Mouse (Mus musculus): Measurements from ENCODE around the gene Slc22a20. TPM values are rescaled to one million over a fixed set of nuclear protein-coding genes. Genes with fewer than 3 reads are reported as not detected.

The Slc22a20 gene
- polyA plus RNA-seq, 1 experiment from 2014 or later, result not detected

DNA sequence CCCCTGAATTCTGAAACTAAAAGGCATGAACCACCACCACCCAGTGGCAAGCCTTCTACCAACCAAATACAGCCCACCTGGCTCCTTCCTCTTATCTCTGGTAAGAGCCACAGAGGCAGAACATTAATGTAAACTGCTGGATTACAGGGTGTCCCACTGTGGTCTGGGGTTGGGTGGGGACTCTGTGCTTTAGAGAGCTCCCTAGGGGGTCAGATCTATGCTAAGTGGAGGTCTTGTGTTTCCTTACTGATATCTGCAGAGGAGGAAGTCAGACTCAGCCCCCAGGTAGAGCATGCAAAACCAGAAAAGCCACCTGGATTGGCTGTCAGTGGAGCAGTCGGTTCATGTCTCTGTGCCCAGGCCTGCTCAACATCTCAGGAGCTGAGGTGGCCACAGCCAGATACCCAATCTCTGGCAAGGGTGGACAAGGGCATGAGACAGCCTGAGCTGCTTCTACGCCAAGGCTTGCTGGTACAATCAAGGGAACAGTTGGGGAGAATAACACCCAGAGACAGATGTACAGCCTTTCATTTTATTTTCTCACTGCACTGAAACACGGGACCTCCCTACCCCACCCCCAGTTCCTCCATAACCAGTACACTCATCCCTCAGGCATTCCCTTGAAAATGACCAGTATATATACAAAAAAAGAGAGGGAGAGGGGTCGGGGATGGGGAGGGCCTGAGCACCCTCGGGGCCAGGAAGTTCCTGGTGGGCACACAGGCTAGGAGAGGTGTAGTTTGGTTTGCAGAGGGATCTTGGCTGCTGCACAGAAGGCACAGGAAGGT is 2.3 kb upstream of the Slc22a20 start:
- WGBS, result 56% methylated on average over 5 of the region's 5 CpGs
- peak overlapping the region; percentile 30; the same call in 1 of the 2 replicates for H3K4me3 ChIP-seq
- no peak for DNase-seq (ENCODE audit: low spot score)
- no peaks in the 10 kb centered on the region for H3K36me3 ChIP-seq (replicated peaks)
- H3K9me3 ChIP-seq, result no peaks in the 10 kb centered on the region
- peak overlapping the region; percentile 78 for H3K27ac ChIP-seq (replicated peaks)
- no peaks in the 10 kb centered on the region for H3K27me3 ChIP-seq (replicated peaks; ENCODE audit: low read depth, poor library complexity, severe bottlenecking)
- H3K4me1 ChIP-seq, result peaks cover 29% of the 10 kb centered on the region

DNA sequence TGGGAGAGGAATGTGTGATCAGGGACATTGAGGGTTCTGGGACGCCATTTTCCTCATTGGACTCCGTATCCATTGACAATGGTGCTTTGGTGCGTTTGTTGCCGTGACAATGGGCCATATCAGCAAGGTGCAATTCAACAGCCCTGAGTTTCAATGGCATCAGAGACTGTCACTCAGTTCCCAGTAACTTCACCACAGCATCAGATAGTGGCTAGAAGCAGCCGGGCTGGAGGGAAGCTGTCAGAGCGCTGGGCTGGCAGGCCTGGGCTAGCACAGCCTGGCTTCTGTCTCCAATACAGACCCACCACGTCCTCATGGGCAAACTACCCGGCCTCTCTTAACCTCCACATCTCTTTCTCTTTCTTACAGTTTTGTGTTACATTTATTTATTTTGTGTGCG is 5.5 kb downstream of the Slc22a20 start:
- Histone ChIP-seq H3K27ac (replicated peaks) (no peak overlapping the region), H3K27me3 (replicated peaks; ENCODE audit: low read depth, poor library complexity, severe bottlenecking) (no peaks in the 10 kb centered on the region), H3K36me3 (replicated peaks) (no peaks in the 10 kb centered on the region), H3K4me1 (peaks cover 5% of the 10 kb centered on the region), H3K9me3 (no peaks in the 10 kb centered on the region), H3K4me3 (no peak overlapping the region)
- no peak for DNase-seq (ENCODE audit: low spot score)
- WGBS, result 85% methylated on average over 9 of the region's 9 CpGs

DNA sequence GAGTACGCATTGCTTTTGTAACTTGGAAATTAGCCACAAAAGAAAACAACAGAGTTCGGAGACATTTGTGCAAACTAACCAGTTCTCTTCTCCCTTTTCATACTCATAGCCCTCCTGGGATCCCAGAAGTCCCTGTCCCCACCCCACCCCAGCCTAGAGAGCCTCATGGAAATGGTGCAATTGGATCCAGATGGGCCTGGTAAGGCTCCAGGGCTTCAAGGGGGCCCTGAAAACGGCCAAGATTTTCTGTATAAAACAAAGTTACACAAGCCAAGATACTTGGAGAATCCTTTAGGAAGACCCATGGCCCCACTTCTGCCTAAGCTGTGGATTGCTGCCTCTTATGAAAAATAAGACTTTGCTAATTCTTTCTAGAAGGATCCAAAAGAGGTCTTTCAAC is 8.2 kb downstream of the Slc22a20 start:
- WGBS, result 67% methylated on average over 3 of the region's 3 CpGs
- Histone ChIP-seq H3K27ac (replicated peaks) (peak overlapping the region; percentile 35; the same call in 1 of the 2 replicates), H3K4me1 (peaks cover 5% of the 10 kb centered on the region; the same call in 1 of the 2 replicates)

DNA sequence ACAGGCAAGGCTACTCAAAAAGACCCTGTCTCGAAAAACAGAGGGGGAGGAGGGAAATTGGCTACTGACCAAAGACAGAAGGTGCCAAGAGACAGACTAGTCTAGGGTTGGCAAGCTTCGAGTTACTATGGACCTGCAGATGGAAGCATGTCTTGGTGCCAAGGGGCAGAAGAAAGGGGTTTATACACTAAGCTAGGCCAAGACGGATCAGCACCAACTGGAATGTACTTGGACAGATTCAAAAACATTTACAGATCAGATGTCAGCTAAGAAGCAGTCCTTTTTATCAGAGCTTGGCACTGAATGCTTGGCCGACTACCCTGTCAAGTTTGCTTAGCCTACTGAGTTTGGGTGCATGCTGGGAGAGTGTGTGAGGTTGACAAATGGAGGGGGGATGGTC is 10.3 kb downstream of the Slc22a20 start:
- H3K27ac ChIP-seq (replicated peaks), result no peak overlapping the region
- no peak overlapping the region for H3K4me3 ChIP-seq
- 83% methylated on average over 4 of the region's 4 CpGs for WGBS
- no peak for DNase-seq (ENCODE audit: low spot score)
- peaks cover 5% of the 10 kb centered on the region; the same call in 1 of the 2 replicates for H3K4me1 ChIP-seq
- H3K27me3 ChIP-seq (replicated peaks; ENCODE audit: low read depth, poor library complexity, severe bottlenecking), result no peaks in the 10 kb centered on the region
- H3K36me3 ChIP-seq (replicated peaks), result no peaks in the 10 kb centered on the region
- H3K9me3 ChIP-seq, result no peaks in the 10 kb centered on the region

More for the DNA sequence above, 8.2 kb downstream of the Slc22a20 start:
- H3K4me3 ChIP-seq, result no peak overlapping the region
- no peak for DNase-seq (ENCODE audit: low spot score)
- H3K36me3 ChIP-seq (replicated peaks), result no peaks in the 10 kb centered on the region
- H3K27me3 ChIP-seq (replicated peaks; ENCODE audit: low read depth, poor library complexity, severe bottlenecking), result no peaks in the 10 kb centered on the region
- no peaks in the 10 kb centered on the region for H3K9me3 ChIP-seq

DNA sequence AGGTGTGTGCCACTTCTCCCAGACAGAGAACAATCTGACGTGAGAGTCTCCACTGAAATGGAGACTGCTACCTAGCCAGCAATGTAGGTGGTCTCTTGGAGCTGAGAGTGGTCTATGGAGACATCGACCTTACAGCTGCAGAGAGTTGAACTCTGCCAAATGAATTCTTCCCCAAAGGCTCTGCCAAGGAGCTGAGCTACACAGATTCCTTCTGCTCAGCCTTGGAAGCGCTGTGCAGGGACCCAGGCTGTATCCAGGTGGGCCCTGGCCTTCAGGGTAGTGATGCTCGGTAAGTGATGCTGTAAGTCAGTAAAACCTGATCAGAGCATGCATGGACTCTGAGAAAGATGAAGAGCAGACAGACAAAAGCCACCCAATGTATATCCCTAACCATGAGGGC is 10.8 kb downstream of the Slc22a20 start:
- no peak for DNase-seq (ENCODE audit: low spot score)
- WGBS, result 80% methylated on average over 4 of the region's 4 CpGs
- Histone ChIP-seq H3K27ac (replicated peaks) (no peak overlapping the region), H3K4me1 (peaks cover 5% of the 10 kb centered on the region; the same call in 1 of the 2 replicates), H3K9me3 (no peaks in the 10 kb centered on the region), H3K27me3 (replicated peaks; ENCODE audit: low read depth, poor library complexity, severe bottlenecking) (no peaks in the 10 kb centered on the region), H3K36me3 (replicated peaks) (no peaks in the 10 kb centered on the region), H3K4me3 (no peak overlapping the region)

DNA sequence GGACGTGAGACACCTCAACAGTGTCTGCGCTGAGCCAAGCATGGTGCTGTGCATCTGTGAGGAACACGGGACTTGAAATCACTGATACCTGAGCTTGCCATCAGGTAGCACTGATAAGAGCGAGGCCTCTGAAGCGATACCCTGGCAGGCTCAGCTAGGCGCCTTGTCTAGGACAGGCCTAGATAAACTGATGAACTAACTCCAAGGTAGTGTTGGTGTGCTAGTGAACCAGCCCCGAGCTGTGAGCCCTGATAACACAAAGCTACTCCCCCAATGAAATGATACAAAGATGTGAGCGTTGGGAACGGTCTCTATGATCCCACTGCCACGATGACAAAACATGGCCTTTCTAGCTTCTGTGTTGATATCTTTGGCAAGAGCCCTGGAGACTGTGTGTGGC is 18.3 kb downstream of the Slc22a20 start:
- no peak overlapping the region for H3K4me3 ChIP-seq
- WGBS, result 87% methylated on average over 10 of the region's 10 CpGs

DNA sequence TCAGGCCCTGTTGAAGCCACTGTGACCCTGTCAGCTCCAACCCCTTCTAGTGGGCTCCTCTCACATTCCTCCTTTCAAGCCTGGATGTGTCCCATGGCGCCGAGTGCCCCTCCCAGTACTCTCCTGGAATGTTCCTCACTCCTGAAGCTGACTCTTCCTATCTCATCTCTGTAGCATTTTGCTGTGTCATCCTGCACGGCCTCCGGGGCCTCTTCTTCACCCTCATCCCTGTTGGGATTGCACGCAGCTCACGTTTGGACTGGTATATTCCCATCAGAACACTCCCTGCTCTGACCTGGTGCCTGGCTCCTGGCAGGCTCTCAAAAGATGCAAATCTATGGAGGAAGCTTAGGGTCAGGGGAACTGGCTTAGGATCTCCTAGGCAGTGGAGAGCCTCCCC is 19.2 kb downstream of the Slc22a20 start:
- Histone ChIP-seq H3K27me3 (replicated peaks; ENCODE audit: low read depth, poor library complexity, severe bottlenecking) (no peaks in the 10 kb centered on the region), H3K4me3 (peak overlapping the region; percentile 11; the same call in 1 of the 2 replicates), H3K36me3 (replicated peaks) (peaks cover under 1% of the 10 kb centered on the region), H3K9me3 (no peaks in the 10 kb centered on the region), H3K4me1 (peaks cover 30% of the 10 kb centered on the region), H3K27ac (replicated peaks) (peak overlapping the region; percentile 40)
- no peak for DNase-seq (ENCODE audit: low spot score)
- 74% methylated on average over 6 of the region's 6 CpGs for WGBS

More for the DNA sequence above, 18.3 kb downstream of the Slc22a20 start:
- H3K4me1 ChIP-seq, result peaks cover 25% of the 10 kb centered on the region
- no peak for DNase-seq (ENCODE audit: low spot score)
- H3K27me3 ChIP-seq (replicated peaks; ENCODE audit: low read depth, poor library complexity, severe bottlenecking), result no peaks in the 10 kb centered on the region
- H3K27ac ChIP-seq (replicated peaks), result no peak overlapping the region
- no peaks in the 10 kb centered on the region for H3K36me3 ChIP-seq (replicated peaks)
- H3K9me3 ChIP-seq, result no peaks in the 10 kb centered on the region

DNA sequence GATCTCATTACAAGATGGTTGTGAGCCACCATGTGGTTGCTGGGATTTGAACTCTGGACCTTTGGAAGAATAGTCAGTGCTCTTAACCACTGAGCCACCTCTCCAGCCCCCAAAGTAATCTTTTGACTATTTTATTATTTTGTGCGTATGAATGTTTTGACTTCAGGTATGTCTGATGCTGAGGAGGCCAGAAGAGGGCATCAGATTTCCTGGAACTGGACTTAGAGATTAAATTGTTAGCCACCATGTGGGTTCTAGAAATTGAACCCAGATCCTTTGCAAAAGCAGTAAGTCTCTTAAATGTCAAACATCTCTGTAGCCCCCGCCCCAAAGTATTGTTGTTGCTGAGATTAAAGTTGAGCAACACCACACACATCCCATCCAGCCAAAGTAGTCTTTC is 20.0 kb downstream of the Slc22a20 start:
- no peak for DNase-seq (ENCODE audit: low spot score)

DNA sequence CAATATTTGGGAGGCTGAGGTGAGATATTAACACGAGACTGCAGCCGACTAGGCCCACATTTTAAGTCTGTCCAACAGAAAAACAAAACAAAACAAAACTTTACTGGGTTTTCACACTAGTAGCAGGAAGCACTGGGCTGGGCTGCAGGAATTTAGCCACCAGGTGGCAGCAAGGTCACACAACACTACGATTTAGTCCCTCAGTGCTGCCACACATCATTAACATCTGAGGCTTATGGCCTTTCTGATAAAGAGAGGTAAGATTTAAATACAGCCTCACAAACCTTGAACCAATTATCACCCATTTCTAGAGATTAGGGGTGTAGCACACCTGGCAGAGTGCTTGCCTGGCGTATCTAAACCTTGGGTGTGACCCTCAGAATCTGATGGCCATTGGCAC is 20.7 kb downstream of the Slc22a20 start:
- H3K9me3 ChIP-seq, result no peaks in the 10 kb centered on the region
- H3K4me3 ChIP-seq, result peak overlapping the region; percentile 84; the same call in 1 of the 2 replicates
- WGBS, result 10% methylated on average over 4 of the region's 4 CpGs
- peaks cover 39% of the 10 kb centered on the region for H3K4me1 ChIP-seq
- no peak overlapping the region; the same call in 1 of the 2 replicates for H3K27ac ChIP-seq (replicated peaks)
- H3K36me3 ChIP-seq (replicated peaks), result peaks cover 16% of the 10 kb centered on the region
- peak; percentile 80 for DNase-seq (ENCODE audit: low spot score)
- H3K27me3 ChIP-seq (replicated peaks; ENCODE audit: low read depth, poor library complexity, severe bottlenecking), result no peaks in the 10 kb centered on the region

More for the DNA sequence above, 20.0 kb downstream of the Slc22a20 start:
- no peak overlapping the region for H3K27ac ChIP-seq (replicated peaks)
- no peaks in the 10 kb centered on the region for H3K27me3 ChIP-seq (replicated peaks; ENCODE audit: low read depth, poor library complexity, severe bottlenecking)
- H3K36me3 ChIP-seq (replicated peaks), result peaks cover 10% of the 10 kb centered on the region
- no peaks in the 10 kb centered on the region for H3K9me3 ChIP-seq
- H3K4me3 ChIP-seq, result no peak overlapping the region
- WGBS, result 86% methylated on average over 2 of the region's 2 CpGs
- H3K4me1 ChIP-seq, result peaks cover 39% of the 10 kb centered on the region

DNA sequence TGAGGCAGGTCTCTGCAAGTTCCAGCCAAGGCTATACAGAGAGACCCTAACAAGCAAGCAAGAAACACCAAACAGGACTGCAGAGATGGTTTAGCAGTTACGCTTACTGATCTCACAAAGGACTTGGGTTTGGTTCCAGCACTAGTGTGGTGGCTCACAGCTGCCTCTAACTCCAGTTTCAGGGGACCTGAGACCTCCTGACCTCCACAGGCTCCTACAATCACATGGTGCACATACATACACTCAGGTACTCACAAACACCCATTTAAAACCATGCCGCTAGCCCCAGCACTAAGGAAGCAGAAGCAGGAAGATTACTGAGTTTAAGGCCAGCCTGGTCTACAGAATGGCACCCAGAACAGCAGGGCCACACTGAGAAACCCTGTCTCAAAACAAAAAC is 21.1 kb downstream of the Slc22a20 start:
- Histone ChIP-seq H3K9me3 (no peaks in the 10 kb centered on the region), H3K27me3 (replicated peaks; ENCODE audit: low read depth, poor library complexity, severe bottlenecking) (no peaks in the 10 kb centered on the region), H3K4me3 (peak overlapping the region; percentile 84), H3K4me1 (peaks cover 39% of the 10 kb centered on the region), H3K27ac (replicated peaks) (peak overlapping the region; percentile 88), H3K36me3 (replicated peaks) (peaks cover 21% of the 10 kb centered on the region)
- 83% methylated on average over 2 of the region's 2 CpGs for WGBS
- no peak for DNase-seq (ENCODE audit: low spot score)

DNA sequence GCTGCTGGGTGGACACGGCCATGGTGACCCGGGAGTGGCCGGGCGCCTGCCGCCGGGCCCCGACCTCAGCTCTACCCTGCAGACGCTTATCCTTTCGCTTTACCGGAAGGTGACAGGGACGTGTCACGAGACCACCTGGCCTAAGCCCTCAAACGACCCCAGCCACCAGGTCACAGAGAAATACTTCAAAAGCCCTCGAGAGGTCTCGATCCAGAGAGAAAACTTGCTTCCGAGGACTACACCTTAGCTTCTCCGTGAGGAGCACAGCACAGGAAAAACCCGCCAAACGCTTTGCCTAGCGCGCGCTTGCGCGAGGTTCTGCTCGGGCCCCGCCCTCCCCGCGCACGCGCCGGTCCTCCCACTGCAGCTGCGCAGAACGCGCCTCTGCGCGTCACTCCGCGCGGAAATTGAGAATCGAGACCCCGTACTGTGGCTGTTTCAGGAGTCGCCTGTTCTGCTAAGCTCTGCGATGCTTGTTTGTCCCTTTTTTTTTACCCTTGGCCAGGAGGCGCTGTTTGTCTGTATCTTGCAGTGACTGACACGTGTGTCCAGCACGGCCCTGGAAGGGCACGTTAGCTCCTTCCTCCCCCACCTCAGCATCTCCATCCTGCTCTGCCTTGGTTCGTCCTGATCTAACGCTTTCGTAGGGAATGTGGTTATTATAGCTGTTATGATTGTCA is 21.9 kb downstream of the Slc22a20 start, which contains the start of gene Pola2:
Pola2 (minus strand) TSS at position 320 of the 680 bp plus-strand sequence.
- Histone ChIP-seq H3K36me3 (replicated peaks) (peaks cover 29% of the 10 kb centered on the region), H3K27me3 (replicated peaks; ENCODE audit: low read depth, poor library complexity, severe bottlenecking) (no peaks in the 10 kb centered on the region), H3K9me3 (no peaks in the 10 kb centered on the region), H3K27ac (replicated peaks) (peak within 1 kb of the TSS; percentile 88), H3K4me1 (peaks cover 39% of the 10 kb centered on the region), H3K4me3 (peak within 1 kb of the TSS; percentile 84)
- WGBS, result under 1% methylated on average over 50 of the region's 50 CpGs
- DNase-seq (ENCODE audit: low spot score), result peak; percentile 92

DNA sequence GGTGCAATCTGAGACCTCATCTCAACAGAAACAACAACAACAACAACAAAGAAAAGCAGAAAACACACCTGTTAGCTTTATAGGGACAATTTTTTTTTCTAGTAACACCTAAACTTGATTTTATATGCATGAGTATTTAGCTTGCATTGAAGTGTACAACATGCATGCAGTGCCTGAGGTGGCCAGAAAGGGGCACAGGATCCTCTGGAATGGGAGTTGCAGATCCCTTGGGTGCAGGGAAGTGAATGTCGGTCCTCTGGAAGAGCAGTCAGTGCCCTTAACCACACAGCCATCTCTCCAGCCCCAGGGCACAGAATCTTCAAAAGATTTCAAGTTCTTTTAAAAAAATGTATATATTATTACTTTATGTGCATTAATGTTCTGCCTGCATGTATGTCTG is 23.3 kb downstream of the Slc22a20 start:
- no peak for DNase-seq (ENCODE audit: low spot score)
- H3K27ac ChIP-seq (replicated peaks), result no peak overlapping the region
- peaks cover 39% of the 10 kb centered on the region for H3K4me1 ChIP-seq
- H3K9me3 ChIP-seq, result no peaks in the 10 kb centered on the region
- peaks cover 42% of the 10 kb centered on the region for H3K36me3 ChIP-seq (replicated peaks)
- 33% methylated on average over 1 of the region's 1 CpGs for WGBS
- peak overlapping the region; percentile 84 for H3K4me3 ChIP-seq
- H3K27me3 ChIP-seq (replicated peaks; ENCODE audit: low read depth, poor library complexity, severe bottlenecking), result no peaks in the 10 kb centered on the region
